Mouse (Mus musculus) central nervous system, embryonic 11.5 days (tissue): ENCODE data around the gene Tob1. TPM values are rescaled to one million over a fixed set of nuclear protein-coding genes. Genes with fewer than 3 reads are reported as not detected.

Experiments used
- polyA plus RNA-seq: library from polyadenylated mRNA; depleted of rRNA; stranded (reverse); fragments of >200 nt; gene quantifications from 2 replicates; pipeline ENCODE4 v1.2.3, GENCODE M21; 2012; rRNA removed

Gene Tob1
- polyA plus RNA-seq = 17.7 and 22.7 TPM in 2 replicates

GRCm38 (mm10) chr11:94211124-94211603, at the start of gene Tob1:
Gene Tob1, plus strand, starts transcription at chr11:94211454.

GRCm38 (mm10) chr11:94245955-94246788, 34.9 kb downstream of the Tob1 start, which contains the start of gene Wfikkn2:
Gene Wfikkn2, minus strand, starts transcription at chr11:94246005.

Other genes starting within 250 kb of the Tob1 start
- gene Gm20390, start 243.2 kb upstream of the Tob1 start, polyA plus RNA-seq = 228 and 431 TPM in 2 replicates
- 263 and 406 TPM in 2 replicates for gene Nme1, start 242.9 kb upstream of the Tob1 start, polyA plus RNA-seq
- 74.9 and 93.0 TPM in 2 replicates for gene Spag9, start 215.4 kb upstream of the Tob1 start, polyA plus RNA-seq
- 2.9 and 6.1 TPM in 2 replicates for gene Wfikkn2, start 34.6 kb downstream of the Tob1 start, polyA plus RNA-seq
- gene Gm21885, start 70.4 kb downstream of the Tob1 start, polyA plus RNA-seq = not detected in 2 replicates
- gene Luc7l3, start 110.5 kb downstream of the Tob1 start, polyA plus RNA-seq = 190 and 384 TPM in 2 replicates
- gene Ankrd40, start 116.5 kb downstream of the Tob1 start, polyA plus RNA-seq = 49.6 and 60.0 TPM in 2 replicates
- 0.86 and 0.91 TPM in 2 replicates for gene Abcc3, start 181.5 kb downstream of the Tob1 start, polyA plus RNA-seq